Mouse (Mus musculus) intestine, embryonic 15.5 days (tissue): ENCODE measurements around the gene Sgk1. TPM values are rescaled to one million over a fixed set of nuclear protein-coding genes. Genes with fewer than 3 reads are reported as not detected.

Source experiments
- polyA plus RNA-seq: library from polyadenylated mRNA; unstranded; fragments of >200 nt; fragmentation: Nextera tagmentation; extraction: Ambion mirVana; gene quantifications from 2 replicates; pipeline ENCODE4 v1.2.1, GENCODE M21; 2015

Gene Sgk1
- polyA plus RNA-seq, 1 experiment from 2014 or later, result 36.7 TPM

Other genes starting within 250 kb of the Sgk1 start
- gene 4930444G20Rik, start 185.9 kb downstream of the Sgk1 start, polyA plus RNA-seq, result not detected in 2 replicates